Mouse (Mus musculus) layer of hippocampus, postnatal 14 days (tissue): Measurements from ENCODE around the gene Pias1. TPM values are rescaled to one million over a fixed set of nuclear protein-coding genes. Genes with fewer than 3 reads are reported as not detected.

Source experiments
- total RNA-seq, 2 experiments: library from RNA; stranded (reverse); gene quantifications; 2 replicates each; pipeline ENCODE4 v1.2.3; 2021

Gene Pias1
- total RNA-seq, 2 experiments from 2014 or later, result 48.2 to 54.9 TPM

Other genes with a start within 250 kb of the Pias1 start
- gene Fem1b, start 176.0 kb downstream of the Pias1 start, total RNA-seq, result 100 to 1,000 TPM; 111 to 113 TPM
- gene Cln6, start 149.1 kb downstream of the Pias1 start, total RNA-seq, result 10 to 100 TPM; 10.7 to 11.3 TPM
- gene Calml4, start 129.8 kb downstream of the Pias1 start, total RNA-seq, result 10 to 100 TPM in 1 of 2 experiments, under 1 TPM in 1; 0.83 to 16.9 TPM
- gene Skor1, start 161.0 kb upstream of the Pias1 start, total RNA-seq, result under 1 TPM; 0.09 to 0.57 TPM